Mouse (Mus musculus): ENCODE data around the gene Vta1. TPM values are rescaled to one million over a fixed set of nuclear protein-coding genes. Genes with fewer than 3 reads are reported as not detected.

Gene Vta1
- polyA plus RNA-seq, 1 experiment from 2014 or later: 91.8 TPM

DNA sequence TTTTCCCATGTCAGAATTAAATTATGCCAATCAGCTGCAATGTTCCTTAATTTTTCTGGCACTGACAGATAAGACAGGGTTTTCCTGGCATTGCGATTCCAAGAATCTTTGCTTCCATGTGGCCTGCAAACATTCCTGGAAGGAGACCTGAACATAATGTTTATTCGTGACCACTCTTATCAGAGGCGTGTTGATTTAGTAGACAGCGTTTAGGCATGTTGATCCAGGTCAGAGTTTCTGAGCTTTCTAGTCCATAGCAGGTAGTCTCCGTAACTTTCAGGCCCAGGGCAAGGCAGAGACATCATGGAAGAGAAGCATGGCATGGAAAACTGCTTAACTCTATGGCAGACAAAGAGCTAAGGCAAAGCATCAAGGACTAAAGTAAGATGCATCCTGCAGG is 97.8 kb downstream of the Vta1 start:
- H3K4me2 ChIP-seq: no peak overlapping the region
- H3K9me3 ChIP-seq (replicated peaks; ENCODE audit: control insufficient read depth, low read length): no peaks in the 10 kb centered on the region
- ATAC-seq (replicated peaks; ENCODE audit: insufficient number of reproducible peaks, low FRiP score, low TSS enrichment): no peak
- H3K27ac ChIP-seq (ENCODE audit: low read depth, low read length): no peak overlapping the region
- H3K4me3 ChIP-seq (ENCODE audit: low read depth, low read length): no peak overlapping the region
- whole genome bisulfite sequencing (ENCODE audit: insufficient replicate concordance): 69% methylated on average over 5 of the region's 5 CpGs
- no peaks in the 10 kb centered on the region for H3K4me1 ChIP-seq (ENCODE audit: control insufficient read depth, insufficient read depth, low read length)
- no peak overlapping the region for H3K9ac ChIP-seq (ENCODE audit: low read depth, low read length)
- H3K27me3 ChIP-seq (ENCODE audit: control insufficient read depth, insufficient read depth, low read length): no peaks in the 10 kb centered on the region
- H3K36me3 ChIP-seq (ENCODE audit: control insufficient read depth, insufficient read depth, low read length): no peaks in the 10 kb centered on the region

Other genes with a start within 250 kb of the Vta1 start
- gene Adgrg6, start 159.9 kb downstream of the Vta1 start, polyA plus RNA-seq (2014; fragmentation: Nextera tagmentation; extraction: Ambion mirVana): 23.8 and 25.9 TPM in 2 replicates
- gene Nmbr, start within 50 bp of the Vta1 start, polyA plus RNA-seq (2014; fragmentation: Nextera tagmentation; extraction: Ambion mirVana): 0.19 and 0.31 TPM in 2 replicates
- gene Gje1, start 12.7 kb upstream of the Vta1 start, polyA plus RNA-seq (2014; fragmentation: Nextera tagmentation; extraction: Ambion mirVana): not detected in 2 replicates

Data from heart, embryonic 11.5 days (tissue).